Mouse (Mus musculus): ENCODE data around the gene Pax2. TPM values are rescaled to one million over a fixed set of nuclear protein-coding genes. Genes with fewer than 3 reads are reported as not detected.

The Pax2 gene
- total RNA-seq, 2 experiments from 2014 or later = not detected

DNA sequence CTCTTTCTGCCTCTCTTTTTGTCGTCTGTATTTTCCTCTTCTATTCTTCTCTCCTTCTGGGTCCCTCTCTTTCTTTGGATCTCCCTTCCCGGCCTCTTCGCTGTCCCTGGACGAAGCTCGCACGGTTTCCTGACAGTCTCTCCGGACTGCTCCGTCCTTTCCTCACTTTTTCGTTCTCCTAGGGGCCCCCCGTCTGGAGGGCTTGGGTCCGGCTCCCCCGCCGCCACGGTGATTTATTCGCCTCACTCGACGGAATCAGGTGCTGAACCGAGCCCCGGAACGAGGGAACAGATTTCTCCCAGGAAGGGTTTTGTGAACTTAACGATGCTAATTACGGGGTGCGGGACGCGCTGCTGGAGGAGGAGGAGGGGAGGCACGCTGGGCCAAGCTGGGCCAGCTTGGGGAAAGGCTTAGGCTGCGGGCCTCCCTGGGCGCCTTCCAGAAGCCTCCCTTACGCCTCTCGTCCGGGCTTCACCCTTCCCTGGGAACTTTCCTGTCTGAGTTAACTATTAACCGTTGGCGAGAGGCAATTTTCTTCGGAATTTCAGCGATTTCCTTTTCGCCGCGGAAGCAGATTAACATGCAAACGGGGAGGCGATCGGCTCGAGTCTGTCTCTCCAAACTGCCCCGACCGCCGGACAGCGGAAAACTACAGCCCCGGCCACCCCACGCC lies 14.6 kb upstream of the Pax2 start:
- intact Hi-C loops (cut with DNase I) = no loop called here
- TF ChIP-seq CTCF (IDR thresholded peaks at IDR 0.05) = no peak
- DNase-seq = no peak
- peak overlapping the region; percentile 76 for H3K27ac ChIP-seq
- peak overlapping the region; percentile 65 for H3K4me3 ChIP-seq

GRCm38 (mm10) chr19:44741764-44742127 lies 14.1 kb upstream of the Pax2 start:
- Histone ChIP-seq H3K4me3 (peak overlapping the region; percentile 65), H3K27ac (peak overlapping the region; percentile 76)
- DNase-seq = no peak
- TF ChIP-seq CTCF (IDR thresholded peaks at IDR 0.05) = no peak
- intact Hi-C loops (cut with DNase I) = no loop called here

DNA sequence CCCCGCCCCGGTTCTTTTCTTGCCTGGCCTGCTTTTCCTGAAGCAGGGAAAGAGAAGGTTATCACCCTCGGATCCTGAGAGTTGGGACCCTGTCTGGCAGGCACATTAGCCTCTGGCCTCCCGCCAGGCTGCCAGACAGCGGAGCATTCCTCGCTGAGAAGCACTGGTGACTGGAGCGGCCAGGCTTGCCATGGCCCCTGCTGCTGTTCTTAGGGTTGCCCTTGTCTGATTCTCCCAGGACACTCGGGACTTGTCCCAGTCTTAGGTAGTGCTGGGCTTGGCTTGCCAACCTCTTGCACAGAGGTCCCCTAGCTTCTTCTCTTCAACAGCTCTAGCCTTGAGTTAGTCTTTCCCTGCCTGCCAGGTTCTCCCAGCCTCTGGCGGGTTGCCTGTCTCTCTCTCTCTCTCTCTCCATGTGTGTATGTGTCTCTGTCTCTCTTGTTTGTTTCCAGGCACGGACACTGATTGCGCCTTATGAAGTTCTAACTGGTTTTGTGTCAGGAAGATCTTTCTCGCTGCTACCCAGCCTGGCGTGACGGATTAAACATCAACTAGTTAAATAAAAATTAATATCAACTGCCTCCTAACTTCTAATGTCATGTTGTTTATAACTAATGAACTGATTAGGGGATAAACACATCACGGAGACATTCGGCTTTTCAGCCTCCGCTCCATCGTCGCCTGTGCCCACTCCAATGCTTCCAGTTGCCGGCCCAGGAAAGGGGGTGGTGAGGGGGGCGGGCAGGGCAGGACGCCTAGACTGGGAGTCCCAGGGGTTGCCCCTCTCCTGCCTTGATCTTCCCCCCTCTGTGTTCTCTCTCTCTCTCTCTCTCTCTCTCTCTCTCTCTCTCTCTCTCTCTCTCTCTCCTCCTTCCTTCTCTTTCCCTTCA lies 13.5 kb upstream of the Pax2 start:
- Histone ChIP-seq H3K27ac (peak overlapping the region; percentile 76), H3K4me3 (peak overlapping the region; percentile 65)
- TF ChIP-seq CTCF (IDR thresholded peaks at IDR 0.05) = no peak
- DNase-seq = no peak
- intact Hi-C loops (cut with DNase I) = no loop called here

DNA sequence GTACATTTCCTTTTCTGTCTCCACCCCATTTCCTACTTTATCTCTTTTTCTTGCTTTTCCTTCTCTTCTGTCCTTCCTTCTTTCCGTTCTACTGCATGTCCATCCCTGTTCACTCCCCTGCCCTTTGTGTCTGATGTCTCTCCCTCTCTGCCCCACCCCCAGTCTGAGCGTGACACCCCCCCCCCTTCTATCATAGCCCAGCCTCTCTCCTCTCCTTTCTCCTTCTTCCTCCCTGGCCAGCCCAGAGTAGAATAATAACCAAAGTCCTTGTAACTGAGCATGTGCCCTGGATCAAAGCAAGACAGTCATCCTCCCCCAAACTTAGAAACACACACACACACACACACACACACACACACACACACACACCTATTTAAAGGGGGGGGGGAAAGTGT lies 12.8 kb upstream of the Pax2 start:
- TF ChIP-seq CTCF (IDR thresholded peaks at IDR 0.05) = no peak
- intact Hi-C loops (cut with DNase I) = no loop called here
- Histone ChIP-seq H3K4me3 (no peak overlapping the region), H3K27ac (no peak overlapping the region)
- DNase-seq = no peak

DNA sequence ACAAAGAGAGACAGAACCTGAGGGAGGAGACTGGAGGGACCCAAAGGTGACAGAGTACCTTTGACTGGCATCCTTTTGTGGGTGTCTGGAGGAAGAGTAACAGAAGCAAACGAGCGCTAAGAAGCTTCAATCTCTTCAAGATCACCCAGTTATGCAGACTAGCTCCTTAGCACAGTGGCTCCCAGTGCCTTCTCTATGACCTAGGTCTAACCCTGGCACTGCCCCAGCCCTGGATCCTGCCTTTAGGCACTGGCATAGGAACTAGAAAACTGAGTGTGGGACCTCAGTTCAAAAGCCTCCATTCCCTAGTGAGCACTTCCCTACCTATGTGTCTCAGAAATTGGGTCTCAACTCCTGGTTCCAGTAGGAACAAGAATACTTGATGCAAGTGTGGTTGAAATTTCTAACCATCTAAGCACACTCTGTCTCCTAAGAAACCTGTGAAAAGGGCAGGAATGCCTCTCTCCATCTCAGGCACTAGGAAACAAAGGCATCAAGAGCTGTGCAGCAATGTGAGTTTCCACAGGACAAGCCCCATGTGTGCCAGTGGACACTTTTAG lies 11.8 kb upstream of the Pax2 start:
- intact Hi-C loops (cut with DNase I) = no loop called here
- no peak overlapping the region for H3K27ac ChIP-seq
- no peak overlapping the region for H3K4me3 ChIP-seq
- no peak for TF ChIP-seq CTCF (IDR thresholded peaks at IDR 0.05)
- no peak for DNase-seq

DNA sequence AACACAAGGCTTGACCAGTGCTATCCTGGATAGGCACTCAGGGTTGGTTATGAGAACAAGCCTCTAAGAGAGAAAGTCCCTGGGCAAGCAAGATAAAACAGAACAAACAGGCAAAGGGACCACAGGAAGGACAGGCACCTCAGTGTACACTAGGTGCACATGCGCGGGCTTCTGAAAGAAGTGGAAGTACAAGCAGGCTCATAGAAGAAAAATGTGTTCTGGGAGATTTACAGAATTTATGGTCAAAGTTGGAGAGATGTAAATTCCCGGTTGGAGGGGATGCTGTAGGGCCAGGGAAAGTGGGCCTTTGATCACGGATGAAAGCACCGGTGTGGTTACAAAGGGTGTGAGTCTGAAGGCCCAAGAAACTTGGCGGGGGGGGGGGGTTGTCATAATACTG lies 10.1 kb upstream of the Pax2 start:
- Histone ChIP-seq H3K4me3 (no peak overlapping the region), H3K27ac (no peak overlapping the region)
- intact Hi-C loops (cut with DNase I) = no loop called here
- TF ChIP-seq CTCF (IDR thresholded peaks at IDR 0.05) = no peak
- no peak for DNase-seq

- Histone ChIP-seq H3K27ac (no peak overlapping the region), H3K4me3 (no peak overlapping the region)
- intact Hi-C loops (cut with DNase I) = no loop called here
- DNase-seq = no peak
- no peak for TF ChIP-seq CTCF (IDR thresholded peaks at IDR 0.05)
Measured at GRCm38 (mm10) chr19:44746541-44747024, 9.3 kb upstream of the Pax2 start.

GRCm38 (mm10) chr19:44747471-44747870 lies 8.4 kb upstream of the Pax2 start:
- intact Hi-C loops (cut with DNase I) = no loop called here

GRCm38 (mm10) chr19:44748271-44748670 lies 7.6 kb upstream of the Pax2 start:
- no peak for DNase-seq
- Histone ChIP-seq H3K4me3 (peak overlapping the region; percentile 70), H3K27ac (peak overlapping the region; percentile 82)
- no peak for TF ChIP-seq CTCF (IDR thresholded peaks at IDR 0.05)
- intact Hi-C loops (cut with DNase I) = no loop called here

More at GRCm38 (mm10) chr19:44747471-44747870, 8.4 kb upstream of the Pax2 start:
- no peak for DNase-seq
- no peak overlapping the region for H3K27ac ChIP-seq
- H3K4me3 ChIP-seq = no peak overlapping the region
- no peak for TF ChIP-seq CTCF (IDR thresholded peaks at IDR 0.05)

GRCm38 (mm10) chr19:44749061-44749990 lies 6.5 kb upstream of the Pax2 start:
- Histone ChIP-seq H3K27ac (peak overlapping the region; percentile 82), H3K4me3 (peak overlapping the region; percentile 70)
- no peak for TF ChIP-seq CTCF (IDR thresholded peaks at IDR 0.05)
- DNase-seq = no peak
- intact Hi-C loops (cut with DNase I) = no loop called here

GRCm38 (mm10) chr19:44750051-44751041 lies 5.5 kb upstream of the Pax2 start:
- intact Hi-C loops (cut with DNase I) = loop anchor here (10.0 kb wide), 1 partner anchor 134 kb away; no protein-coding TSS in a partner anchor
- TF ChIP-seq CTCF (IDR thresholded peaks at IDR 0.05) = no peak
- no peak for DNase-seq
- H3K4me3 ChIP-seq = peak overlapping the region; percentile 70
- H3K27ac ChIP-seq = peak overlapping the region; percentile 82
